Mouse (Mus musculus) mesoderm, embryonic 11.5 days (tissue): ENCODE measurements around the gene Hmga2.

Experiments used
- DNase-seq: peaks from one replicate; pipeline ENCODE4 v3.0.0-alpha.2; 2012; ENCODE audit warnings: low read depth, low spot score

Gene Hmga2

DNA sequence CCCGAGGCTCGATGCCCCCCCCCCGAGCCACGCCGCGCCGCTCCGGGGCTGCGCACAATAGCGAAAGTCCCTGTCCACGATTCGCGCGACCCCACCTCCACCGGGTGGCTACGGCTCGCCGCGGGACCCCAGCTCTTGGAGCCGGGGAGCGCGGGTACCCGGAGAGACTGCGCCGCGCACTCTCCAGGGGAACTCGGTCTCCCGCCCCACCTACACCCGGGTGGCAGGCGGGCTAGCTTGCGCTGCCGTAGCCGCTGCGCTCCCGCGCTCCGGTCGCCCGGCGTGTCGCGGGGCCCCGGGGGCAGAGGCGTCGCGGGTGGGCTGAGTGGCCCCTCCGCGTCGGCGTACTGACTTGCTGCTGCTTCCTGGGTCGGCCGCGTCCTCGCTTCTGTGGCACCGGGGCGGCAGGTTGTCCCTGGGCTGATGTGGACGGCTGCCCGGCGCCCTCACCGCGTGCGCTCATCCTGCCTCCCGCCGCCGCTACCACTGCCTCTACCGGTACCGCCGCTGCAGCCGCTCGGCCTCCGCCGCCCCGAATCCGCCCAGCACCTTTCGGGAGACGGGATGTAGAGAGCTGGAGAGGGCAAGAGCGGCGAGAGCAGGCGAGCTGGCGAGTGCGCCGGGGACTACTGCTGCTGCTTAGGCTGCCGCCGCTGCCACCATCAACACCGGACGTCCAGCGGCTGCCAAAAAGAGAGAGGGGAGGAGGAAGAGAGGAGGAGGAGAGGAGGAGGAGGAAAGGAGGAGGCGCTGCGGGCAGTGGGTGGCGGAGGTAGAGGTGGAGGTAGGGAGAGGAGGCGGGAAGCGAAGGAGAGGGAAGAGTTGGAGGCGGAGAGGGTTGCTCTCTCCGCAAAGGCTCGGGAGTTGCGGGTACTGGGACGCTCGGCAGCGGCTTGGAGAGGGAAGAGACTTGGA lies at the start of gene Hmga2:
Gene Hmga2, minus strand, starts transcription at position 869 of the 915 bp plus-strand sequence.
- DNase-seq, result peak; percentile 38

DNA sequence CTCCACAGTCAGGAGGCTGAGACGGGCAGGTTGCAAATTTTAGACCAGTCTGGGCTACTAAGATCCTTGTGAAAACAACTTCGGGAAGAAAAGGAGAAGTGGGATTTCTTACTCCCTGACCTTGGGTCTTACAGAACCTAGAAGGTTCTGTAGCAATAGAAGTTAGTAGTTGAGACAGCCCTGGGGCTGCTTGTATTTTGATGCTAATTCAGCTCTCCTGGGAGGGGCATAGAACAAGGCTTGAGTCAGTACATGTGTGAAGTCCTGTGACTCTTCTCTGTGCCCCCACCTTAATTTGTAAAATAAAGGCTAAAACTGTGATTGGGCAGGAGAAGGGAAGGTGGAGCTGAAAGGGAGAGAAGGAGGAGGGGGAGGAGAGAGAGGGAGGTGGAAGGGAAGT lies 46.7 kb upstream of the Hmga2 start:
- no peak for DNase-seq

DNA sequence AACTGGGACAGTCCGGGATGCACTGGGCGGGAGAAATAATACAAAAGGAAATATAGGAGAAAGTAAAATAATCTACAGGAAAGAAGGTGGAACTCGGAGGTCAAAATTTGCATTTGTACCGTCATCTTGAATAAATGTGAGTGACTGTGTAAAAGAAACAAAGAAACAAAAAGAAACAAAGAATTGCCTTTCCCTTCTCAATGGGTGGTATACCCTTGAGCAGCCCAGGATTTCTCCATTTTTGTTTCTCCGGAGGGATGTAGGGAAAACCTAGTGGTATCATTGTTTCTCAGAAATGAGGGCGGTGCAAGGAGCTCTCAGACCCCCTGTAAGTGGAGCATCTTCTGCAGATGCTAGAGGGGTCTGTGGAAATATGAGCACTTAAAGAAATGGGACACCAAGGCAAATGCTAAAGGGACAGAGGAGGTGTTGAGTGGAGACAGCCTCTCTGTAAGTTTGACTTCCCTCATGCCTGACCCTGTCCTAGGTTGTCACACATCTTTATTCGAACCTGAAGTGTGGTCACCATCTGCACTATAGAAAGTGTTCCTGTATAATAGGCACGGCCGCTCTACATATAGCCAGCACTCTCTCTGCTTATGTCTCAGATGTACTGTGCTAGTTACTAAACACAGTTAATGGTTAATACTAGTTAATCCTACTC lies 45.8 kb upstream of the Hmga2 start:
- no peak for DNase-seq

DNA sequence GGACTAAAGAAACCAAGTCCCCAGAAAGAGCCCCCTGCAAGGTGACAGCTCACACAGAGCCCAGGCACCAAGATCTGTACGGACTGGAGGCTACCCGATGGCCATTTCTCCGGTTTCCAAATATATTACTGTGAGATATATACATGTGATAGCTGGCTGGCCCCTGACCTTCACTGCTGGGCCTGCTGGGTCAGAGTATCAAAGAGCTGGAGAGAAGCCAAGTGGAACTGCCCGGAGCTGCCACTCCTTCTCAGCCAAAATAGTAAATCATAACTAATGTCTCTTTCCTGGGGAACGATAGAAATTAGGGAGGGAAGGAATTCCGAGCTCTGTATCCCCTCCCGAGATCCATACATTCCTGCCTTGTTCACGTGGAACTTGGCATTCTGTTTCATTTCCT lies 40.0 kb upstream of the Hmga2 start:
- peak; percentile 70 for DNase-seq

DNA sequence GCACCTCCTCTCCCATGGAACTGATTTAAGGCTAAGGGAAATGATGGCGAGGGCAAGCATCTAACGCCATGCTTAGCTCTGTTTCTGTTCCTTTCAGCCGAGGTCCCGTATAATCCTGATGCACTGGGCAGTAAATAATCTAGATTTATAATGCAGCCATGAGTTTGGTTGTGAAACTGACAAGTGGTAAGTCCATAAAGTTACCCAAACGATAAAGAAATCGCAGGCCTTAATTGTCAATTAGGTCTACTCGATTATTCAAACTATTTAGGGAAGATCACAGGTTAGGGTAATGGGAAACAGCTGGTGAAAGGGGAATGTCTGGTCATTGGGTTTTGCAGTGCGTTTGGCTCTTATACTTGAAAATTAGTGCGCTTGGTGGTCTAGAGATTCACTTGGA lies 37.5 kb upstream of the Hmga2 start:
- no peak for DNase-seq

DNA sequence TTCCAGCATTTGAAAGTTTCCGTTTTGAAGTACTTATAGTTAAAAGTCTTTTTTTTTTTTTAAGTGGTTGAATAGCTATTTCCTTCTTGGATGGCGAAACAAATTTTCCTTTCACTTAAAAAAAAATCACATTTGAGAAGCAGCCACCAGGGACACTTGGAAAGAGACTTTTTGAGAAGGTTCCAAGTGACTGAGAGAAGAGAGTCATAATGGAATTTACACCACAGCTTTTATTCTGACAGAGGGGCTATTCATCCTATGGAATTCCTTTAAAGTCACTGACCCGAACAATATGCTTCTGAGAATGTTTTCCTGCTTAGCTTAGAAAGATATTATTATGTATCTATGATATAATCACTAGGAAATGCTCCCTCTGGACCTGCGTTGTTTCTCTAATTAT lies 36.7 kb upstream of the Hmga2 start:
- no peak for DNase-seq

GRCm38 (mm10) chr10:120512121-120512520 lies 35.9 kb upstream of the Hmga2 start:
- DNase-seq, result no peak

- DNase-seq, result no peak
These were observed 27.7 kb upstream of the Hmga2 start for GRCm38 (mm10) chr10:120503959-120504358.

DNA sequence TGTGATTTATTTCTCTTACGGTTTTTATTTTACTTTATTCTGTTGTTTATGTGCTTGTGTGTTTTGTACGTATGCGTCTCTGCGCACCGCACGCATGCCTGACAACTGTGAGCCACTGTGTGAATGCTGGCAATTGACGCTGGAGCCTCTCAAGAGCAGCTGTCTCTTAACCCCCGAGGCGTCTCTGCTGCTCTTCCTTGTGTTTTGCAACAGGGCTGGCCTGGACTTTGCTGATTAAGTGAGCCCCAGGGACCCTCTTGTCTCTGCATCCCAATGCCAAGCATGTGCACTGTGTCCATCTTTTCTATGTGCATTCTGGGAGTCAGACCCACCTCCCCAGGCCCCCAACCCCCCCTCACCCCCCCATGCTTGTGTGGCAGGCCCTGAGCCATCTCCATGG lies 24.5 kb upstream of the Hmga2 start:
- peak; percentile 59 for DNase-seq

DNA sequence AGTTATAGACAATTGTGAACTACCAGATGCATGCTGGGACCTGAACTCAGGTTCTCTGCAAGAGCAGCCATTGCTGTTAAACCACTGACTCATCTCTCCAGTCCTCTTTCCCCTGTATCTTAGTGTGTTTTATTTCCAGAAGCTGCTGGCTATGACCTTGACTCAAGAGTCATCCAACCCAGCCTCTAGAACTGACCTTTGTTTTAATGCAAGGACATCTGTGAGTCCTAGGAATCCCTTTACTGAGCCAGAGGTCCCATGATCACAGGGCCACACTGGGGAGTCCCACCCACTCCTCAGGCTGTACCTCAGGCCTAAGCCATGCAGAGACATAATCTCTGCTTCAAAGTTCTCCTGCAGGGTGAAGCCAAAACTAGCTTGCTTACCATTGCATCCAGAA lies 21.8 kb upstream of the Hmga2 start:
- no peak for DNase-seq

GRCm38 (mm10) chr10:120494653-120495052 lies 18.4 kb upstream of the Hmga2 start:
- DNase-seq, result no peak

DNA sequence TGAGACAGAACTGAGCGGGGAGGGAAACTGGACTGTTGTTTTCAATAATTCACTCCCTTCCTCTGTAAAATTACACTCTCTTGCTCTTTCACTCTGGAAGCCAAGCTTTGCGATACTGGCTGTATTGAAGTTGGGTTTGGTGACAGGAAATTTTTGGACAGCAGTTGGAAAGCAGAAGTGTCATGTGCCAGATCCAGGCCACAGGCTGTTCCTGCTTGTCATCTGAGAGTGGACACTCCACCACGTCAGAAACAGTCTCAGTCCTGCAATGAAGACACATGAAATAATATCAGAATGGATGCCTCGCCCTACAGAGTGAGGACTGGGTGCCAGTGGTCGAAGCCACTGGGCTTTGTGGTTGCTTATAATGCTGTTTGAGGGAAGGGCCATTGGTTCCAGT lies 15.2 kb upstream of the Hmga2 start:
- DNase-seq, result no peak

DNA sequence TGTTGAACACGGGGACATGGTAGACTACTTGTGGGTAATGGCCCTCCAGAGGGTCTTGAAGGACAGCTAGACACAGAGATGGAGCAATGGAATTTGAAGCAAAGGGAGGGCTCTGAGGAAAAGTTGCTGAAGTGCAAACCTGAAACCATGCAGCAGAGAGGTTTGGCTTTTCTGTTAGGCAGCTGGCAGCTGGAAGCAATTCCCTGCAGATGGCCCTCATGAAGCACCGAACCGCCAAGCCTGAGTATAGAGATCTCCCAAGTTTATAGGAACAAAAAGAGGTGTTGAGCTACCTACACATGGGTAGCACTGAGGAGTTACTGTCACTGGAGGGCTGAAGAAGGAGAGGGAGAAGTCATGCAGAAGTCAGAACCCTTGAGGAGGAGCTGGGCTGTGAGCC lies 13.3 kb upstream of the Hmga2 start:
- DNase-seq, result no peak

GRCm38 (mm10) chr10:120488526-120488925 lies 12.3 kb upstream of the Hmga2 start:
- no peak for DNase-seq

GRCm38 (mm10) chr10:120487881-120488280 lies 11.6 kb upstream of the Hmga2 start:
- DNase-seq, result no peak

DNA sequence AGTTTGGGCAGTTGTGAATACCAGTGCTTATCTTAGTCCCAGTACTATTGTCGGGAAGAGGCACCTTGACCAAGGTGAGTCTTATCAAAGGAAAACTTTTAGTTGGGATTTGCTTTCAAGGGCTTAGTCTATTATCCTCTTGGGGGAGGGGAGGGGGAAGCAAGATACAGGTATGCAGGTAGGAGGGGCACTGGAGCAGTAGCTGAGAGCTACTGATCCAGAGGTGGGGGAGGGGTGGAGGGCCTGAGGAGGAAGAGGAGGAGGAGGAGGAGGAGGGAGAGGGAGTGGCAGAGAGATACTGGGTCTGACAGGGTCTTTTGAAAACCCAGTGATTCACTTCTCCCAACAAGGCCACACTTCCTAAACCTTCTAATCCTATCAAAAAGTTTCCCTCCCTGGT lies 9.2 kb upstream of the Hmga2 start:
- DNase-seq, result no peak

DNA sequence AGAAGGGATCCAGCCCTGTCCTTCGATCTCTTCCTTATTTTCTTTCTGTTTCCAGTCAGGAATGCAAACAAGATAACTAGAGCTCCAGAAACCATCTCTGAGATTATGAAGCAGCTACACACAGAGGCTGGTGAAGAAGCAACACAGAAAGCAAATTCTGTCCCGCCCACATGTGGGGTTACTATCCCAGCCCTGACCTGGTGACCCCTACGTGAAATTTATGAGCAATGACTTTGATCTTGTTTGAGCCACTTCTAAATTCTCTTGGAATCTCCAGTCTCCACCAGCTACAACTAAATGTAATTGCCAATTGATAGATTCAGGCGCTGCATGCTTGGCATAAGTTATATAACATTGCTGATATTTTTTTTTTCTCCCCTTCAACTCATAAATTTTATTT lies 7.9 kb upstream of the Hmga2 start:
- DNase-seq, result peak; percentile 48

DNA sequence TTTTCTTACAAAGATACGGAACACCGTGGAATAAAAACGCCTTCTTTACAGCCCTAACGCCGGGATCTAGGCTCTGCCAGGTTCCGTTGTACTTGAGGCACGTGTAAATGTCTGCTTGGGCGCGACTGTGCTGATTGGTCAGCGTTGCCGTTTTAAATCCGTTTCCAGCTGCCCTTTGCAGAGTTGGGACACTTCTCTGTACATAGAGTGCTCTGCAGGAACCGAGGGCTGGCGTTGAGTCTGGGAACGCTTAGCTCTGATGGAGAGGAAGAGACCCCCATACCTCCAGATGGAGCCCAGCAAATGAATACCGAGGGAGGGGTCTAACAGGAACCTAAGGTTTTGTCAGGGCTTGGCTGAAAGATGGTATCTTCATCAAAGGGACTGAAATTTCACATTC lies 1.9 kb upstream of the Hmga2 start:
- DNase-seq, result peak; percentile 77

DNA sequence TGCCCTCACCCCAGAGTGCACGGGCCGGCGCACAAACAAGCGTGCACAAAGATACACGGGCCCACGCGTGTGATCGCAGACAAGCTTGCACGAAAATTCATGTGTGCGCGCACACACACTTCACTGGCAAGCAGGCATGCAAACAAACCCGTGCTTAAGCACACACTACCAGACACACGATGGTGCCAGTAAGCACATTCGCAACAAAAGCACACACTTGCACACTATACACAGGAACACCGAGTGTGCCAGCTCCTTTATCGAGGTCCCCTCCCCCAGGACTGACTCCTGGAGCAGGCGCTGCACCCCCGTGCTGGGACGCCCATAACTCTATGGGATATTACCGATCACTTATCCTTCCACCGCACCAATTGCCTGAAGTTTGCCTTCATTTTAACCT lies 1.2 kb upstream of the Hmga2 start:
- DNase-seq, result peak; percentile 47

- peak; percentile 77 for DNase-seq
These were observed 457 bp upstream of the Hmga2 start for GRCm38 (mm10) chr10:120476516-120477336.

DNA sequence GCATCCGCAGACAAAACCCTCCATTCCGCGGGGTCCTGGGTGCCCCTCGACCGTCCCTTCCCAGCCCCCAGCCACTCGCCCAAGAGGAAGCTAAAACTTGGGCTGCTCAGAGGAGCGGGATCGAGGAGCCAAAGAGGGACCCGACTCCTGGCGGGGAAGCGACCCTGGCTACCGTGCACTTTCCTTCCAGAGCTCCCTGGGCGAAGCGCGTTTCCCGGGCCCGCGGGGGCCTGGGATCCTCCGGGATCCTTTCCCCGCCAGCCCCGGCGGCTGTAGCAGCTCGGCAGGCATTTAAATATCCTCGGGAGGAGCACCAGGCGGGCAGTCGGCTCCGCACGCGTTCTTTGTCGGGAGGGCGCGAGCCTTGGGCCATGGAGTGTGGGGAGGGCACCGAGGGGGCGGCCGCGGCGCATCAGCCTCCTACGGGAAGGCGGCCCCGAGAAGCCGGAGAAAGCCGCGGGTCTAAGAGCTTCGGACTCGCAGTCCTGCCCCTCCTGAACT lies 1.2 kb downstream of the Hmga2 start:
- peak; percentile 34 for DNase-seq

GRCm38 (mm10) chr10:120474301-120474700 lies 2.0 kb downstream of the Hmga2 start:
- peak; percentile 61 for DNase-seq
